Mouse (Mus musculus): ENCODE data around the gene Fgfr2.

DNA sequence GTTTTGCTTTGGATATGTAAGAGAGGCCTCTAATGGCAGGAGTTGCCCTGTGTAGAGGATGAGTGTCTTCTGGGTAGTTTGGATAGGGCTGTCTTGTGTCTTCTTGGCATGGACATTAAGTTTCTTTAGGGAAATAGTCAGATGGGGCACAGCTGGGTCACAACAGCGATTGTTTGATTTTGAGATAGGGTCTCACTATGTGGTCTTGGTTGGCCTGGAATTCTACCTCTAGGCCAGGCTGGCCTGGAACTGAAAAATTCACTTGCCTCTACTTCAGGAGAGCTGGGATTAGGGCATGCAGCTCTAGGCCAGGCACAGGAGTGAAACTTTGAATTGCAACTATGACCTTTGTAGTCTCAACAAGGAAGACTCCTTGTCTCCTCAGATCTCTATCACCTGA lies 2520.3 kb downstream of the Fgfr2 start:
- TF ChIP-seq CTCF (IDR thresholded peaks at IDR 0.05; ENCODE audit: extremely low read depth, insufficient read length, insufficient replicate concordance, low read depth, low read length) (no peak), POLR2A (IDR thresholded peaks at IDR 0.05; ENCODE audit: low read depth, low read length) (no peak)

Measured in small intestine, adult 2 months (tissue).